Mouse (Mus musculus) embryo, embryonic 10 days (tissue): ENCODE measurements at regions not wholly inside any gene's neighbourhood (a gene's known extent, or its start where the extent isn't known, plus 50 kb on each side); places are given as distances from the start of the nearest gene placed in this dataset.
"Not testable (repeated sequence)": the region's sequence is repeated elsewhere in the genome, so short reads cannot be mapped to it uniquely, and the experiment has no call there.

ENCODE experiments used
- DNase-seq: peaks from one replicate; pipeline ENCODE4 v3.0.0-alpha.2; 2015; ENCODE audit warnings: low spot score

- no peak for DNase-seq
Measured at GRCm38 (mm10) chr6:82143496-82143895, 102.7 kb downstream of the Eva1a start.

DNA sequence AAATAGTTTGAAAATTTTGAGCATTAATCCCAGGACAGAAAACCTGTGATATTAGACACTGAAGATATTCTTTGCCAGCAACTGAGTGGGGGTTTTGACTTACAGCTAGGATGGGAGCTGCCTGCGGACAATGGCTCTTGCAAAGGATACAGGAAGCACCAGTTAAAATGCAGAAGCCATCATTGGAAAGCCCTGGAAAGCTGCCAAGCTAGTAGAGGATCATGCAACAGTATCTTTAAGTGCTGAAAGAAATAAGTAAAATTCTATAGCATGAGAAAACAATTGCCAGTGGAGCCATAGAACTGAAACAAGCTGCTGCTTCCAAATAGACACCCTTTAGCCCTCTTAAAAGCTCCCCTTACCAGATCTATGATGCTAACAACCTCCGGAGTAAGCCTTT lies 109.2 kb downstream of the Eva1a start:
- no peak for DNase-seq

GRCm38 (mm10) chr6:82170349-82171080 lies 129.7 kb downstream of the Eva1a start:
- DNase-seq, result no peak

- DNase-seq, result no peak
Measured at GRCm38 (mm10) chr6:82174943-82175342, 134.1 kb downstream of the Eva1a start.

DNA sequence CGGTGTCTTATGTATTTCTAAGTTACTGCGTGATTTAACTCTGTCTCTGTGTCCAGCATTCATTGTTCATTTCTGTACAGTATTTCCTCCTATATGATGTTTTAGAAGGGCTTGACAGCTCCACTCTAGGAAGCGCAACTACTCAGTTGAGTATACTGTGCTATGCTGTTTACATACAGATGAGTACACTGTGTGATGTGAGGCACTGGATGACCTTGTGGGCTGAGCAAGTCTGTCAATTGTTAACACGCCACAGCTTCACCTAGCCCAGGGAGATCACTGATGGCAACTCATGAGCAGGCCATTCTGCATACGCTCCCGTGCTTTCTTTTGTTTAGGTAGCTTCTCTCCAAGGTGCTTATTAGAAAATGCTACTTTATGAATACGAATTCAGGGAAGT lies 159.3 kb downstream of the Eva1a start:
- DNase-seq, result no peak

- peak; percentile 10 for DNase-seq
Measured at GRCm38 (mm10) chr6:82204821-82205566, 164.2 kb downstream of the Eva1a start.

DNA sequence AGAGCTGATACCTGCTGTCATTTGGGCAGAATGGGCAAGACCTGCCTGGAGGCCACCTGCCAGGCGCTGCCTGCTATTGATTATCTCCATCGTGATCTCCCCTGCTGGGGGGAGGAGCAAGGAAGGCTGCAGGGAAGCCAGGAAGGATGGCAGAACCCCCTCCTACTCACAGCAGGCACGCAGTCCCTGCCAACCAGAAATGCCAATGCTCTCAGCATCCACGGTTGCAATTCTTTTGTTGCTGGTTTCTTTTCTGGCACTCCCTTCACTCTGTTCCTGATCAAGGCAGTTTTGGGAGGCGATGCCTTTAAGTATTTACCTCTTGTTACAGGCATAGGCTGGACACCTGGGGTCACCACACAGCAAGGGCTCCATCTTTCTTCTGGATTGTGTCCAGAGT lies 164.3 kb upstream of the Tacr1 start:
- DNase-seq, result no peak

DNA sequence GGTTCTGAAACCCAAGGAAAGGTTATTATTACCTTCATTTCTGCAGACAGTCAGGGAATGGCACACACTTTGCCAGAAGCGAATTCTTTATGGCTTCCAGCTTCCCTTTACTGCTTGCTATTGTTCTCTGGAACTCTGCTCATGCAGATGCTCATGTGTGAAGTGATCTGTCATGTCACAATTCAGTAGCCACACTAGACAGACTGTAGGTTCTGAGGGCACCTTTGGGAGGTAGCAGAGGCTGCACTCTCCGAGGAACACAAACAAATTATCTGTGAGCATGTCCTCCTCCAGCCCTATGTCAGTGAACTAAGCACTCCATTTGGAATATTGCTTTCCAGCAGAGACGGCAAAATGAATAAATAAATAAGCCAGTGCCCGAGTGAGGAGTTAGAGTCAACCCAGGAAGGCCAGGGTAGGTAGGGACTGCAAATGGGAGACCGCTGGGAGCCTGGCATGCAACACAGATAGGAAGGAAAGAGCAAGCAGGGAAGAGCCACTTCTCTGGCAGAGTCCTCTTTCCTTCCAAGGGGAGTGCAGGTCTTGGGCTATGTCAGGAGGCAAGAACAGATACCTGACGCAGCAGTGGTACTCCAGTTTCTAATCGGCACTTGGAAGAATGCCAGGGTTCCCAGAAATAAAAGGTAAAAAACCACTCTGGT lies 161.4 kb upstream of the Tacr1 start:
- no peak for DNase-seq

DNA sequence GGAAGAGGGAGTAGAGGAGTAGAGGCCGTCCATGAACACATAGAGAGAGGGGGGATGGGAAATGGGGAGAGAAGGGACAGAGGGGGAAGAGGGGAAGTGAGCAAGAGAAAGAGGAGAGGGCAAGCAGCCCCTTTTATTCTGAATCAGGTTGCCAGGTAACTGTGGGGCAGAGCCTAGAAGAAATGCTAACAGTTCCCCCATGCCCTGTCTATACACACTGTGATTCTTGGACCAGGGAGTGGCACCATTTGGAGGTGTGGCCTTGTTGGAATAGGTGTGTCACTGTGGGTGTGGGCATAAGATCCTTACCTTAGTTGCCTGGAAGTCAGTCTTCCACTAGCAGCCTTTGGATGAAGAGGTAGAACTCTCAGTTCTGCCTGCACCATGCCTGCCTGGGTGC lies 154.5 kb upstream of the Tacr1 start:
- not testable (repeated sequence) for DNase-seq

GRCm38 (mm10) chr6:82284494-82284893 lies 117.6 kb upstream of the Tacr1 start:
- no peak for DNase-seq

DNA sequence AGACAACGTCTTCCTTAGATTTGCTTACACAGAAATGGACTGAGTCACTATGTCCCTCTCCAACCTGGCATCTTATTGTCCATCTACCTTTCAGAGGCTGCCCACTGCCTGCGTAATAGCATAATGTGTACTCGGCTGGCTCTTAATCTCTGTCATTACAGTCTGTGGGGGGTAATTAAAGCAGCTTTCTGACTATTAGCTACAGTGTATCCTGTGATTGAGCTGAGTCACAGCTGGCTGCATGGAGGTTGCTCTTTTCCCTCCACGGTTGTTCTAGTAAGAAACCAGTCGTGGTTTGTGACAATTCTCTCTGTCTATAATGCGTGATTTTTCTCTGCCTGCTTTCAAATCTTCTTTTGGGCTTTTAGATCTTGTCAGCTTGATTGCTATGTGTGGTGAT lies 116.9 kb upstream of the Tacr1 start:
- DNase-seq, result no peak

- no peak for DNase-seq
Measured at GRCm38 (mm10) chr6:82293507-82293906, 108.6 kb upstream of the Tacr1 start.

DNA sequence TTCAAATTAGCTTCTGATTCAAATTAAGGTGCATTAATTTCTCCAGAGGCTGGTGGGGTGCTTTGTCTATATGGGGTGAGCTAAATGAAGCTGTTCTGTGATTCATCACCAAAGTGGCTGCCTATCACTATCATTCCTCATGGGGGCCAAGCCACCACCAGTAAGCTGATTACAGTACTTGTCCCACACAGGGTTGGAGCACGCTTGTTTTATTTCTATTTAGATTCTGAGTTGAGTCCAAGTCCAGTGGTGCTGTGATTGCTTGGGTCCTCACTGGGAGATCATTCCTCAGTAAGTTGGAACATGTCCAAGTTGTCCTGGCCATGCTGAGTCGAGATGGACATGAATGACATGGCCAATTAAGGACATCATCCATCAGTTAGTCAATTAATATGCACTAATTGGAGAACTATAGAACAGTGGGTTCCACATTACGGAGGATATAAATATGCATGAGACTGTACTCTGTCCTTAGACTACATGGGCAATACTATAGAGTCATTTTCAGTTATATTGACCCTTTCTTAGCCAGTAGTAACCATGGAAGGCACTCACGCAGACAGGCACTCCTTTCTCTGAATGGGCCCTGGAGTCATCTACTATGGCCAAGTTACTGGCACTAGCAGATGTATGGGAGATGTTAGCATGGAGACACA lies 105.3 kb upstream of the Tacr1 start:
- no peak for DNase-seq

GRCm38 (mm10) chr6:82302241-82302640 lies 99.9 kb upstream of the Tacr1 start:
- DNase-seq, result not testable (repeated sequence)

DNA sequence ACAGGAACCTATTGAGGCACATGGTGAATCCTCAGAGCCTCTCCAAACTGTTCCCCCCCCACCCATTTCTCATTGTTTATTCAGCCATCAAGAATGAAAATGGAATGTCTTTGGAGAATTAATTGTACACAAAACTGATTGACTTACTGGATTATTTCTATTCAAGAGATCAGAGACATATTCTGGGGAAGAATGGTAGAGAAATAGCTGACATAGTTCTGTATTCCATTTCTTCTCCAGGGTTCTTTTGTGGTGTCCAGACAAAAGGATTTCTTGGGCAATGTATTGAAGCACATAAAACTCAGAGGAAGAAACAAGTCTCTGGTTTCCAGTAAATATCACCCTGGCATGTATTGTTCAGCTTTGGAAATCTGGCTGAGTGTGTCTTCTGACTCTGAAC lies 88.4 kb upstream of the Tacr1 start:
- DNase-seq, result no peak
